Mouse (Mus musculus): ENCODE measurements around the gene Foxp4.
A peak's percentile ranks its signal among the peaks of the same experiment; 100 is the strongest.

The Foxp4 gene

DNA sequence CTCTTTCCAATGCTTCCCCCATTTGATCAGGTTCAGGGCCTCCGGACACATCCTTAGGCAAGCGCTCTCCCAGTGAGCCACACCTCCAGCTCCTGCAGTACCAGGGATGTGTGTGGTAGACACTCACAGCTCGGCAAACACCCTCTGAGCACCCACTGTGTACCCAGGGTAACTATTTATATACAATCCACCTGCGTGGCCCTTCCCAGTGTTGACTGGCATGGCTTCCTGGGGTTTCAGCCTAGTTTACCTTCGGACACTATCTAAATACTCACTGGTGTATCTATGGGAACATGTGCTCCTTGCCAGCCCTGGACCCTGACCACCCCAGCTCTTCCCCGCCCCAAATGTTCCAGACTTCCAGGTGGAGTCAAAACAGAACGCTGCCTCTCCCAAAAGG lies 34.7 kb downstream of the Foxp4 start:
- no peak for DNase-seq (ENCODE audit: low spot score)

DNA sequence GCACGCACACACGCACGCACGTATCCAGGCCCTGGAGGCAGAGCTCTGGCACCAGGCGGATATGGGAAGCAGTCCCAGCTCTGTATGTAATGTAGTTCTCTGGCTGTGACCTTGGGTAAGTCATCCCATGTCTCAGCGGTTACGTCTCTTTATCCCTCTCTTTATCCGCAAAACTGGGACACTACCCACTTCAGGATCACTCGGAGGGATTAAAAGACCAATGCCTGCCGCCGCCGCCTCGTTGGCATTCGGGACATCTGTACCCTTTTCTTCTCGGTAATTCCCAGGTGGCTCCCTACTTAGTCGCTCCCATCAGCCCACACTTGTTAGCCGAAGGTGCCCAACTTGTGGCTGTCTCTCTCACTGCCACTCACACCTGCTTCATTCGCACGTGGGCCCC lies 35.2 kb downstream of the Foxp4 start:
- DNase-seq (ENCODE audit: low spot score), result no peak

DNA sequence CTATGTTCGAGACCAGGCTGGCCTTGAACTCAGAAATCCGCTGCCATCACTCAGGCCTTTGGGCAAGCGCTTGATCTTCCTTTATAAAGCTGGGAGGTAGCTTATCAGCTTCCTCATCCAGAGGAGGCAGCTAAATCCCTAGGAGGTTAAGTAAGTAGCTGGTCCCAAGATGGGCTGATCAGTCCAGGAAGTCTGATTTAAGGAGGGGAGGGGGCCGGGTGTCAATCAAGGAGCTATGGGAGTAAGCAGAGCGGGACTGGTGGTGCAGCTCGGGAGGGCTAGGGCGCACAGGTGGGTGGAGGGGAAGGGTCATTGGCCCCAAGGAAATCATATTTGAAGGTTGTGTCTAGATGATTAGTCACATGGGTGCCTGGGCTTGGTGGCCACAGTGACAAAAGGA lies 35.8 kb downstream of the Foxp4 start:
- no peak for DNase-seq (ENCODE audit: low spot score)

DNA sequence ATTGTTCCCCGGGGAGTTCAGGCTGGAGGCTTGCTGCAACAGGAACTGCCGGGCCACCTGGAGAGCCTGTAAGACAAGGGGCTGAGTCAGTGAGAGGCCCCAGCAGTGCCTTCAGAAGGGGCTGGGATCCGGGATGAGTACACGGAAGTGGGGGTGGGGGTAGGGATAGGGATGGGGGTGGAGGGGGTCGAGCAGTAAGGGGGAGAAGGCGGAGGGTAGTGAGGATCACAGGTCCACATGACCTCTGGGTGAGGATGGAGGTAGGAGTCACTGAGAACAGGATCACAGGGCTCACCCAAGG lies 36.3 kb downstream of the Foxp4 start:
- peak; percentile 31 for DNase-seq (ENCODE audit: low spot score)

DNA sequence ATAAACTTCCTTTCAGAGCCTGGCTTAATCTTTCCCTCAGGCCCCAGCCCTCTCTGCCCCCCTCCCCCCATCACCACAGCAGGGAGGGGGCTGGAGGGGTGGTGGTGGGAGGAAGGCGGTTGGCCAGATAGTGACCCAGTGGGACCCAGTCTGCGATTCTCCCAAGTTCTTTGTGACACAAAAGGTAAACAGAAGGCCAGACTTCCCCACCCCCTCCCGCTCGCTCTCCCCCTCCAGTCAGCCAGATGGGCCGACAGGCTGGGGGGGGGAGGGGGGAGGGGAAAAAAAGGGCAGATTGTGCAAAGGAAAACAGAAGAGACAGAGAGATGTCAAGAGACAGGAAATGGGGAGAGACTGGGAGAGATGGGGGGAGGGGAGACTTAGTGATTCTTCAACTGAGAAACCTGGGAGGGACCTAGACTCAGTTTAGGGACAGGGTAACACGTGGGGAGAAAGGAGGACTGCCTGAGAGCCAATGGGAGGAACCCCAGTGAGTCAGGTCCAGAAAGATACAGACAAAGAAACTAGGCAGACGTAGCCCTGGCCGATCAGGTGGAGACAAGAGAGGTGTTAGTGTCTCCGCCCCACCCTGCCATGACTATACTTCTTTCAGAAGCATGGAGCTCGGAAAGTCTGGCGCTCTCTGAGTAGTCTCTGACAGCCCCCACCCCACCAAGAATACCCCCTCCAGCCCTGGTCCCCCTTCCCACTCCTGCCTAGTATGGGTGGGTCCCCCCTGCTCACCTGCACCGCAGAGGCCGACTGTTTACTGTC lies 36.9 kb downstream of the Foxp4 start:
- peak; percentile 70 for DNase-seq (ENCODE audit: low spot score)

DNA sequence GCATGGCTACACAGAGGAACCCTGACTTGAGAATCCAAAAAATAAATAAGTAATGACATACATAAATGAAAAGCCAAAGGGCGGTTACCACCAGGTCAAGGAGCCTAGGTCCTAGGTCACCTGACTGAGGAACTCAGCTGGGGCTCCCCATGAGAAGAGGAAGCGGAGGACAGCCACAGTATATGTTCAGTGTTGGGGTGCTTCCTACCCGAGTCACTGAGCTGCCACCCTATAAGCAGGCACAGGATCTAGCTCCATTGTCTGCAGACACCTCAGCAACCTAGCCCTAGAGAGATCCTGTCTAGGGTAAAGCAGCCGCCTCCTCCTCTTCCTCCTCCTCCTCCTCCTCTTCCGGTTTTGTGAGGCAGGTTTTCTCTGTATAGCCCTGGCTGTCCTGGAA lies 41.3 kb downstream of the Foxp4 start:
- DNase-seq (ENCODE audit: low spot score), result no peak

DNA sequence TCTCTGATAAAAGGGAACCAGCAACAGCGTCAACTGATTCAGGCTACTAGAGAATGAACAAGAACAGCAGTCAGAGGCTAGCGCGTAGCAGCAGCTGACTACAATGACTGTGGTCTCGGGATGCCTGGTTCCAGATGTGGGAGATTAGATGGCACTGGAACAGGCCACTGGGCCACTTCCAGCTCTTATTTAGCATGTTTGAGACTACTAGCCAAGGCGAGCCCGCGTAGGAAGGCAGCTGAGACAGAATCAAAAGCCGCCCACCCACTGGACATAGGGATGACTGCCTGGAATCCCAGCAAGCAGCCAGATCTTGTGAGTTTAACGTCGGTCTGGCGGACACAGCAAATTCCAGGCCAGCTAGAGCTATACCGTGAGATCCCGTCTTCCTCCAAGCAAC lies 43.1 kb downstream of the Foxp4 start:
- DNase-seq (ENCODE audit: low spot score), result peak; percentile 38

DNA sequence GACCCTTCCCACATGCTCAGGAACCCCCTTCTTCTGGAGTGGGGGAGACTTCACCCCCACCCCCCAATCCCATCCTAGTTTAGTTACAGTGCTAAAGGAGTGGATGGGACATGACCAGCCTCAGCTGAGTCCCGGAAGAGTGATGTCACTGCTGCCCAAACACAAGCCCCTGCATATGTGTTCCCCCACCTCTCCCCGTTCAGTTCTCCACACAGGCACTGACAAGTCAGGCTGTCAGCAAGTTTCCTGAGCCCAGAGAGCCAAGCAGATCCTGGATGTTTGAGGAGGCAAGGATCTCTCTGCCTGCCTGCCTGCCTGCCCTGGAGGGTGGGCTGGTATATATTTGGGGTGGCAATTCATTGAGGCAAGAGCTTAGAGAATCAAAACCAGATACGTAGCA lies 45.2 kb downstream of the Foxp4 start:
- no peak for DNase-seq (ENCODE audit: low spot score)

DNA sequence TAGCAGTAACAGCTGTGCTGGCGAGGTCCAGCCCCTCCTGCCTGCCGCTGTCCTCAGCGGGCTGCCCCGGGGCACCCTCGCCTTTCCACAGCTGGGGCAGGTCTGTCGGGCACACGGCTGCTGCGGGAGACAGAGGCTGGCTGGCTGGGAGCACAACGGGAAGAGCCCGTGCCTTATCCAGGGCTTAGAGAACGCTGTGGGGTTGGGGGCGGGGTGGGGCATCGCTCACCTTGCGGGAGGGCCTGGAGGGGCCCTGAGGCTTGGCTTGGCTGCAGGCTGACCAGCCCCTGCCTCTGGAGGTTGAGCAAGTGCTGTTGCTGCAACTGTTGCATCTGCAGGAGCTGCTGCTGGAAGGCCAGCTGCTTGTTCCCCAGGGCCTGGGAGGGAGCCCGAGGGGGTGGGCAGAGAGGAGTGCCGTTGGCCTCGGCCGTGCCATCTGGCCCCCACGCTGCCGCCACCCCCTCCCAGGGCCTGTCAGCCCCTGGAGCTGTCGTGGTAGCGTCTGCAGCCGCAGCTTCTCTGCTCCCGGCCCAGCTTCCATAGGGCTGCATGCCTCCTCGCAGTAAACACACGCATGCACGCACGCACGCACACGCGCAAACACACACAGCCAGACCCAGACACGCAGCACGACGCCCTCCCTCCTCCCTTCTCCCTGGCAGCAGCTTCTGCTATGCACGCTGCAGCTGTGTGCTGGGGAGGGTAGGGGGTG lies 45.9 kb downstream of the Foxp4 start:
- peak; percentile 60 for DNase-seq (ENCODE audit: low spot score)

DNA sequence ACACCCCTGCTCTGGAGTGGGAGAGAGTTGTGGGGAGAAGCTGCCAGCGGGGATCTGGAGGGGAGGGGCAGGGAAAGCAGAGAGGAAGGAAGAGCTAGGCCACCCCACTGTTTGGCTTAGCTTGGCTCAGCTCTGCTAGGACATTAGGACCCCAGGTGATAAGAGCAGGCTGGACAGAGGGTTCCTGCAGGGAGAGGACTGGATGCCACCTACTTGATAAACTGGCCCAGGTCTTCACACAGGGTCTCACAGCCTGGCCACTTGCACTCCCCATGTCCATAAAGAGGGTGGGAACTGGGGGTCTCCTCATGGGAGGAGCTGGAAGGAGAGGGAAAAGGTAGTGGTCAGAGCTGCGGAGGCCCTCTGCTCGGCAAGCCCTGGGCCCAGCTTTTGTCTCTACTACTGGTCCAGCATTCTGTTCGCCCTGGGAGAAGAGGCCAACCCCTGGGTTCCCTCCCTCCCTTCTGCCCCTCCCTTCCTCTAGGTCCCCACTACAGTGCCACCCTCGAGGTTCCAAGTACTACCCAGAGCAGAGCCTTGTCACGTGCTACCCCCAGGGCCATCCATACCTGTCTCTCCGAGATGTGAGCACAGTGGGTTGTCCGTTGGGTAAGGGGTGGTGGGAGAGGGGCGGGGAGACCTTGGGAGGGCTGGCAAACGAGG lies 46.6 kb downstream of the Foxp4 start:
- no peak for DNase-seq (ENCODE audit: low spot score)

DNA sequence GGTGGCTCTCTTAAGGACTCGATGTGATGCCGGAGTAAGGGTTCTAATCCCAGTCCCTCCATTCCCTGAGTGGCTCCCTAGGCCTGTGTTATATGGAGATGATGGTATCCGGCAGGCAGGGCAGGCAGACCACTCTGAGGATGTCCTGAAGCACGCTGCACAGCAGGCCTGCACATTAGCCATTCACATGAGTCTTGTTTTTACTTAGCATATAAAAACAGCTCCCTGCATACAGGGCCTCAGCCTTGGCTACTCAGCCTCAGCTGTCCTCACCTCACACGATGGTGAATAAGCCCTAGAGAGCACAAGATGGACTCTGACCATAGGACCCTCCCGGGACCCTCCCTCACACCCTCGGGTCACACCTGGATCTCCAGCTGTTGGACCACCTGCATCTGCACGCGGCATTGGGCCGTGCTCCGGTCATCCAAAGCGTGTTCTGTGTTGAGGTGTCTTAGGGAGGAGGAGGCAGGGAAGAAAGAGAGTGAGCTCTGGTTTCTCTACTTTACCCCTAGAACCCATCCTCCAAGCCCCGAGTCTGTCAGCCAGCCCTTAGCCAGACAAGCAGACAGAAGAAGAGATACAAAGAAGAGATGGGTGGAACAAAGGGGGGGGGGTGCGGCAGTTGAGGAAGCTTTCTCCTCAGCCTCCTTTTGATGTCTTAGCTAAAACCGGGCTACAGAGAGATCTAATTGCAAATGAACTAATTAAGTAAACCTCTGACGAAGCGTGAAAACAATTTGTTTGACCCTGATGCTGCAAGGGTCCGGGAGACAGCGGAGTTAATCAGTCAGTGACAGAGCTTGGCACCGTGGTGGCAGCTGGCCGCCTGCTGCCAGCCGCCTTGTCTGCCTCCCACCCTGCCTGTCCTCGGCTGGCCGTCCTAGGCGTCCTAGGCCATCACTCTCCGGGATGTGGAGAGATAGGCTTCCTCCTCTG lies 47.4 kb downstream of the Foxp4 start:
- no peak for DNase-seq (ENCODE audit: low spot score)

DNA sequence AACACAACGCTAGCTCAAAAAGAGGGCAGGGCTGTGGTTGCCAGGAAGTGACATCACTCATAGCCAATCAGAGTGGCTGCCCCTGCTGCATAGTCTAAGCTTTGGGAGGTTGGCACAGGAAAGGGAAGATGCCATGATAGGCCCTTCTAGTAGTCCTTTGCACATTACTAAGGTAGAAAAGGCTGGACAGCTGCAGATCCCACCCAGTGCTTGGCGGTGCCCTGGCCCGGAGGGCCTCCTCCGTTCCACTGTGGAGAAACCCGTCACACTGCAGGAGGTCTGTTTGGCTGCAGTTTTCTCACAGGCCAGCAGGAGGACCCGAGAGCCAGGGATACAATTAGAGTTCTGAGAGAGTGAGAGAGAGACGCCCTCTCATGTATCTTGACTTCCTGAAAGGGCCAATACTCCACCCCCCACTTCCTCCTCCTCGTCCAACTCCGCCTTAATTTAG lies 51.1 kb downstream of the Foxp4 start:
- DNase-seq (ENCODE audit: low spot score), result peak; percentile 80

DNA sequence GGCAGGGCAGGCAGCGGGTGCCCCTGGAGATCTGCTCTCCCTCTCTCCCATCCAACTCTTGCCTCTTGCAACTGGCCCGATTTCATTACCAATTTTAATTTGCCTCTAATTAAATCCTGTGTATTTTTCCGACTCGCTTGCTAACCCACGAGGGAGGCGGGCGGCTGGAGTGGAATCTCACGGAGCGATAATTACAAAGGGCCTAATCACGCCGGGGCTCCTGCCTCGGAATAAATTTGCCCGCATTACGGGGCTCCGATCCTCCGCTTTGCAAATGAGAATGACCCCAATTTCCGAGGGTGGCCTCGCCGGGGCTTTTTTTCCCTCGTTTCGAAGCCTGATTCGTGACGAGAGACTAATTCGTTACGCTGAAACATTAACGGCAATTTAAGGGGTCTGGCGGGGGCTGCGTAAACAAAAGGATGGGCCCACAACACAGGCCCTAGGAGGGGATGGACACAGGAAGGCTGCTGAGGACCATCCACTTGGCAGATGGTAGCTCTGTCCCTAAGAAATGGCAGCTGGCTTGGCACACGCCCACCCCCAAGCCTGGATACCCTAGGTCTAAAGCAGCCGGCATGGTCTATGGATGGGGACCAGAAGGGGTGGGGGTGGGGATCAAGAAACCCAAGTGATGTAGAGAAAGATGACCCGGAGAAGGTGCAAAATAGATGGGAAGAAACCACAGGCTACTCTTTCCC lies 52.0 kb downstream of the Foxp4 start:
- no peak for DNase-seq (ENCODE audit: low spot score)

DNA sequence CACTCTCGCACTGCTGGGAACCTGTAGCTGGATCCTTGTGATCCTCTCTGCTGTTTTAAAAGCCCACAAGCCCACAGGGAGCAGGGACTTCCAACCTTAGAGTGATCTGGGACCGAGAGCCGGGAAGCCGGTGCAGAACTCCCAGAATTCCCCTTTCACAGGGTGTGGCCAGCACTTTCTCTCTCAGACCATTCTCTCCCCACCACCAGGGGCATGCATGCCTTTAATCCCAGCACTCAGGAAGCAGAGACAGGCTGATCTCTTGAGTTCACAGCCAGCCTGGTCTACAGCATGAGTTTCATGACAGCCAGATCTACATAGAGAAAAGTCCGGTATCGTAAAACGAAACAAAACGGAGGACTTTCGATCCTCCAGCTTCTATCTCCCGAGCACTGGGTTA lies 54.6 kb downstream of the Foxp4 start:
- no peak for DNase-seq (ENCODE audit: low spot score)

DNA sequence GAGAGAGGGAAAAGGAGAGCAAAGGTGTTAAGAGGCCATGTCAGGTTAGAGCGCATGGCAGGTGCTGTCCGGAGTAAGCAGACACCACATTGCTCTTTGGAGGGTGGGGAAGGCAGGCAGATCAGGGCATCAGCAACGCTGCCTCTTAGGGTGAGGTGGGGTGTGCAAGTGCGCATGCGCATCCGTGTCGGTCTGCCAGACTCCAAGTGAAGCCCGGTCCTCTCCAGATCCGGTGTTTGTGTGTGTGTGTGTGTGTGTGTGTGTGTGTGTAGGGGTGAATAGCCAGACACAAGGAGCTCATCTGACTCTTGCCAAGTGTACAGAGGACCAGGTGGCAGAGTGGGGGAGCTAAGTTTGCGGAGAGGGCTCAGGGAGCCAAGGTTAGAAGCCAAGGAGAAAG lies 58.4 kb downstream of the Foxp4 start:
- peak; percentile 53 for DNase-seq (ENCODE audit: low spot score)

DNA sequence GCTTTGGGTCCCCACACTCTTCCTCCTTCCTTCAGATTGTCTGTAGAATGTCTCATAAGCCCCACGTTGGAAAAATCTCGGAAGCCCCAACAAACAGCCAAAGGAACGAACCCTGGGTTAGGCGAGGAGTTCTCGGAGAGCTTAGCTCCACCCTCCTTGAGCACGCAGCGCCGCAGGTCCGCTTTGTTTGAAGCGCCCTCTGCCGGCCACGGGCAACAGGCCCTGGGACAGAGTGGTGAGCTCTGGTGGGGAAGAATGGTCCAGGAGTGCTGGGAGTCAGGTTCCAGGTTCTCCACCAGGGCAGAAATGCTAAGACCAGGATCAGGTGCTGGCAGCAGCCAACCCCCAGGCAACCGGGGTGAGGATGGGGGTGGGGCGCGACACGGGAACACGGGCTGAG lies 59.9 kb downstream of the Foxp4 start:
- DNase-seq (ENCODE audit: low spot score), result peak; percentile 93

DNA sequence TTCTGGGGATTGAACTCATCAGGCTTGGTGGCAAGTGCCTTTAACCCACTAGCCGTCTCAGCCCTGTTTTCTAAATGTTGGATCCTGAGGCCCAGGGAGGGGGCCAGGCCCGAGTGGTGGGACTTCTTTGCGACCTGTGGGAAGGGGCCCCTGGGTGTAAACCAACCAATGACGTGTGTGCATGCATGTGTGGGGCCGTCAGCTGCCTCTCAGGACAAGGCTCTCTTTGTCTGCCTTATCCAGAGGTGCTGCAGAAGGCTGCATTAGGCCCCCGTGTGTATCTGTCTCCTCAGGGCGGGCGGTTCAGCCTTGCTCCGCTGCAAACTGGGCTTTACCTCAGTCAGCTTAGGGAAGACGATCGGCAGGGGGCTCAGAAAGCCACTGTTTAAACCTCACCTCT lies 61.0 kb downstream of the Foxp4 start:
- peak; percentile 50 for DNase-seq (ENCODE audit: low spot score)

DNA sequence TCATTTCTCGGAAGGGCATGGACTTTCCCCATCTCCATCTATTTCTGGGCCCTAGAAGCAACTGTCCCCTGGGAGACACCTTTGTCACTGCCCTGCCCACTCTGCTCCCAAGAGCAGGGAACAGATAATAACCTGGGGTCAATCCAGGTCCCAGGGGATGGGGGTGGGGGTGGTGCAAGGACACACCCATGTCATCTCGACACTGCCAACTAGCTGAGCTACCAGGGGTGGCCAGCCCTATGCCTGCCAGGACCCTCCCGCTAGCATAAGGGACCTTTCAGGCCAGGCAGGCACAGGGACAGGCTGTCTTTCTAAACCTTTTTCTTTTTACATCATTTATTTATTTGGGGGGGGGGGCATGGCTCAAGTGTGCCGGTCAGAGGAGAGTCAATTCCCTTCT lies 61.4 kb downstream of the Foxp4 start:
- DNase-seq (ENCODE audit: low spot score), result no peak

DNA sequence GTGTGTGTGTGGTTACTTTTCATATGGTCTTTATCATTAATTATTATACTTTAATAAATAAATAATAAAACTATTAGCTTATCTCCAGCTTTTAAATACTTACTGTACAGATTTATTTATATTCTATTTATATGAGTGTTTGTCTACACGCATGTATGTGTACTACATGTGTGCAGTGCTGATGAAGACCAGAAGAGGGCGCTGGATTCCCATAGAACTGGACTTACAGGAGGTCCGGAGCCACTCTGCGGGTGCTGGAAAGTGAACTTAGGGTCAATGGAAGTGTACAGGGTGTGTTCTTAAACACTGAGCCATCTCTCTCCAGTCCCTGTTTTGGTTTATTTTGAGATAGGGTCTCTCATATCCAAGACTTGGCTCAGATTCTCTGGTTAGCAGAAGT lies 68.9 kb downstream of the Foxp4 start:
- DNase-seq (ENCODE audit: low spot score), result no peak

DNA sequence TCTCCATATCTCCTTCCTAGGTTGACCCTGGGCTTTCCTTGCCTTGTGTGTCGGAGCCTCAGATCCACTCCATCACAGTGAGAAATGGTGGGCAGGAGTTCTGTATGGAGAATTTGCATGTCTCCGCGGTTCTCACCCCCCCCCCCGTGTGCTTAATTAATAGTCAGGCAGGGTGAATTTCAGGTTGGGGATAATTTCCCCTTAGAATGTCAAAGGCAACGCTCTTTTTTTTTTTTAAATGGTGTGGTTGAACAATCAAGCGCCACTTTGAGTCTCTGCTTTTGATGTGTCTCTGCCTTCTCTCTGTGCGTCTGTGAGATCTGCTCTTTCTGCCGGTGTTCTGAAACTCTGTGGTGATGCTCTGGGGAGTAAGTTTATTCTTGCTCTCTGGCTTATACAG lies 69.5 kb downstream of the Foxp4 start:
- DNase-seq (ENCODE audit: low spot score), result no peak

DNA sequence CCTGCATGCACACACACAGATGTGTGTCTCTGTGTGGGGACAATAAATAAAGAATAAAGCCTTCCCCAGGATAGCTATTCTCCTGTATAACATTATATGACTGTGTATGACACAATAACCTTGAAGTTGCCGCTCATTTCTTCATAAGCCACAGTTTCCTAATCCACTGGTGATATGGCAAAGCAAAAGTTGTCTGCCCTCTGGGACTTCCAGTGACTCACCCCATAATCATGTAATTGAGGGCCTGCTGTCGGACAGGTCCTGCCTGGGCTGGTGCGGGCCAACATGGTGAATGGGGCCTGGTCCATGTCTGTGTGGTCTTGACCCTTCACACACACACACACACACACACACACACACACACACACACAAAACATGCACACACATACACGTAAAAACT lies 70.7 kb downstream of the Foxp4 start:
- no peak for DNase-seq (ENCODE audit: low spot score)

DNA sequence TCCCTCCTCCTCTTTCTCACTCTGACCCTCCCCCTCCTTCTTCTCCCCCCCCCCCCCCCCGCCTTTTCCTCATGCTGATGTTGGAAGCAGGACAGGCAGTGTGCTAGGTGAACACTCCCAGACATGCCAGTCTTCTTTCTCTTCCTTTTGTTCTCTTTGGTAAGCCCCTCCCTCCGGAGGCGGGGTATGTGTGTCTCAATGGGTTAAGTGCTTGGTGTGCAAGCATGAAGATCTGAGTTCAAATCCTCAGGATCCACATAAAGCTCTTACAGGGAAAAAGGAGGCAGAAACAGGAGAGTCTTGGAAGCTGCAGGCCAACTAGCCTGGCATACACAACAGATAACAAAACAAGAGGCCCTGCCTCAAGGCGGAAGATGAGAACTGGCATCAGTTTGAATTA lies 71.1 kb downstream of the Foxp4 start:
- no peak for DNase-seq (ENCODE audit: low spot score)

Data from embryo, embryonic 10 days (tissue).